Mouse (Mus musculus): ENCODE data around the gene Wdr95.
"Not testable (repeated sequence)": the region's sequence is repeated elsewhere in the genome, so short reads cannot be mapped to it uniquely, and the experiment has no call there.

Wdr95 gene

DNA sequence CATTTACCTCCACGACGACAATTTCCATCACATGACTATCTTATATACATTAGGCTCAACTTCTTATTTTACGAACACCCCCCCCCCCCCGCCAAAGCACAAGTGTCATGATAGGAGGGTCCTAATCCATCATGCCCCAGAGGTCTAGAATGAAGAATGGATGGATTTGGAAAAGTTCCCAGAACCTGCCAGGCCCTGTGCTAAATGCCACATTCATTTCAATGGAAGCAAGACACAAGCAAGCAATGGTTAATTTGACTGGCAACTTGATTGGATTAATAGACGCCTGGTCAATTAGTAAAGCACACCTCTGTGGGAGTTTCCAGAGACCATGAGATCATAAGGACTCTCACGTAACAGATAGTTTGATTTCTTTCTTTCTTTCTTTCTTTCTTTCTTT lies 11.4 kb upstream of the Wdr95 start:
- no peak for DNase-seq (ENCODE audit: low read depth, low spot score)

DNA sequence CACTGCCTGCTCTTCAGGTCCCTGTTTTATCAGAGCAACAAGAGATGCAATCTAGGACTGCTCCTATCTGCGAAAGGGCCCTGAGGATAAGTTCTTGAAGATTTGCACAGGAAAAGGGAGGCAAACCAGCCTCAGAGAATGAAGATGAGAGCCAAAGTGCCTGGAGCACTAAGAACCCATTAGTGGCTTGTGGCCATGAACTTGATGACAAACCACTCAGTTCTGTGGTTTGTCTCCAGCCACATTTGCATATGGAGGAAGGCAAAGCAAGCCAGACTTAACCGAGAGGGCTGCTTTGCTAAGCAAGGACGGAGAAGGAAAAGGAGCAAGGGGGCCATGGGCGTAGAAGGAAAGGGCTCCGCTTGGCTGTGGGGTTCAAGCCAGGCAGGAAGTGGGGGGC lies 7.7 kb upstream of the Wdr95 start:
- DNase-seq (ENCODE audit: low read depth, low spot score): no peak

DNA sequence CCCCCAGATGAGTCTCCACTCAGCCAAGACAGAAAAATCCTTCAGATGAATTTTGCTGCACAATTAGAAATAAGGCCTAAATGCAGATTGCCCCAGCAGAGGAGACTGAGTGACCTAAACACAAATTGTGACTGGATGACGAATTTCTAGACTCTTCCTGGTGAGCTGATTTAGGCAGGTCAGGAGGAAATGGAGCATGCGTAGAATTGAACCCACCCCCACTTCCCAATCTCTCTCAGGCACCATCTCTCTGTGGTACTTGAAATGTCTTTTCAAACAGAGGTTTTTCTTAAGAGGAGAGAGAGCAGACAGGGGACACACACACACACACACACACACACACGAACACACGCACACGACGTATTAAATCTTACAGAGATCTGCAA lies 4.6 kb upstream of the Wdr95 start:
- no peak for DNase-seq (ENCODE audit: low read depth, low spot score)

DNA sequence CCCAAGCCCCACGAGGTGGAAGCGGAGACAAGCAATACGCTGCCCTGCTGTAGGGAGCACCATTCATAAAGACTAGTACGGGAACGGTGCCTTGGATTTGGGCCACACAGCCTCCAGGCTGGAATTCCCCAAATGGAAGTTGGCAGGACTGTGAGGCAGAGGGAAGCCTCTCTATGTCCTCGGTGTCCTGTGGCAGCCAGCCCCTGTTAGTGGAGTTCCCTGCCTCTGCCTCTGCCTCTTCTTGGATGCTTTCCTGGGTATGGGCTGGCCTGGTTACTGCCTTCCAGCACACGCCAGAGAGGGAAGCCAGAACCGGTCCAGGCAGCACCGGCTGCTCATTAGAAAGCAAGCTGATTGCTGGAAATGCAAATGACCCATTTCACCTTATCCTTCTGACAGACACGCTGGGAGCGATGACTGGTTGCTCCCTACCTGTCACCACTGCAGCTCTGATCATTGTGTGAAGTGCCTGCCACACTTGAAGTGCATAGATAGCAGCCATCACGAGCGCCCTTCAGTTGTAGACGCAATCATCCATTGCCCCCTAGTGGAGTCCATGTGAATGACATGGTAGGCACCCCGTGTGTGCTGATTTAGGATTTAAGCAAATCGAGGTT lies 4.1 kb upstream of the Wdr95 start:
- peak; percentile 90 for DNase-seq (ENCODE audit: low read depth, low spot score)

DNA sequence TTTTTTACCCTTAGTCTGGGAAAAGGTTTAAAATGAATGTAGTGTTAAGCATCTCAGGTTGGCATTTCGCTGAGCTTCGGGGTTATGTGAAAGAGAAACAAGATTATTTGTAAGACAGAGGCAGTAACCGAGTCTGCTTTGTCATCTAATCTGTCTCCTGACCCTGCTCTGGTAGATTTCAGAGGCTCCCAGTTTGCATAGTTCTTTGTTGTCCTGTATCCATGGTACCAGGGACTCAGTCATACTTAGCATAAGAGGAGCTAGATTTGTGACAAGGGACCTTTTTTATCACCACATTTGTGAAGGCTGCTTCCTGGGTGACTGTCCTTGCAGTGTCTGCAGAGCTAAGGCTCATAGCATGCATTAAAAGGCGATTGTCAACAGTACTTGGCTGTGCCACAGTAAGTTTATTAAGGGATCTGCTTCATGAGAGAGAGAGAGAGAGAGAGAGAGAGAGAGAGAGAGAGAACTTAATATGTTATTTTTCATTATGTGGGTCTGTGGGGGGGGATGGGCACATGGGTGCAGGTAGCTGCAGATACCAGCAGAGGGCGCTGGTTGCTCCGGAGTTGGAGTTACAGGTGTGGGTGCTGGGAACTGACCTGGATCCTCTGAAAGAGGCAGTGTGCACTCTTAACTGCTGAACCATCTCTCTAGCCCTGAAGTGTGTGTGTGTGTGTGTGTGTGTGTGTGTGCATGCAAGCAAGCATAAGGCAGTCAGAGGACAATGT lies 3.3 kb upstream of the Wdr95 start:
- DNase-seq (ENCODE audit: low read depth, low spot score): peak; percentile 73

DNA sequence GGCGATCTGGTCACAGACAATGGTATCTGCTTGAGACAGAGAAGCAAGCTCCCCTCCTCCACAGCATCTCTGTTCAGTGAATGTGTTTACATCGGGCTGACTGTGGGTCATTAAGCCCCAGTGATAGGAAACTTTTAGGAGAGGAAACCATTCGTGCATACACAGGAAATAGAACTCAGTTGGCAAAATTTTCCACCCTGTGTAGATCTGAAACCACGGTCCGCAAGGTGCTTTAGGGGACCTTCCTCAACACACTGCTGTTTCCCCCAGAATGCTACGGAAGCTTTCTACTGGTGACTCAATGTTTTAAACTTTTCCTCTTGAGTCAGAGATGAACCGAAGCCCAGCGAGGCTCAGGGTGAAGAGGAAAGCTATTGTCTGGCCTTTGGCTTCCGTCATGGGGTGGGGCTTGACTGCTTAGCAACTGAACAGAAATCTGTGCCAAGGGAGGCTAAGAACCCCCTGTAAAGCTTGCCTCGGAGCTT lies 2.0 kb upstream of the Wdr95 start:
- peak; percentile 81 for DNase-seq (ENCODE audit: low read depth, low spot score)

DNA sequence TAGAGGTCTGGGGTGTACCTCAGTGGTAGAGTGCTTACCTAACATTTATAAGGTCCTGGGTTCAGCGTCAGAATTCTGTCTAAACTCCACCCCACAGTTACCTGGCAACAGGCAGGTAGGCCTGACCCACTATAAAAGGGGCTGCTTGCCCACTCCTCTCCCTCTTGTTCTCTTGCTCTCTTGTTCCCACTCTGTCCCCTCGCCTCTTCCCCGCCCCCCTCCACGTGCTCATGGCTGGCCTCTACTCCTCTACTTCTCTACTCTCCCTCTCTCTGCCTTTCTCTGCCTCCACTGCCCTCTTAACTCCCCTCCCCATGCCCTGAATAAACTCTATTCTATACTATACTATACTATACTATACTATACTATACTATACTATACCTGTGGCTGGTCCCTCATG lies 1.2 kb upstream of the Wdr95 start:
- DNase-seq (ENCODE audit: low read depth, low spot score): not testable (repeated sequence)

DNA sequence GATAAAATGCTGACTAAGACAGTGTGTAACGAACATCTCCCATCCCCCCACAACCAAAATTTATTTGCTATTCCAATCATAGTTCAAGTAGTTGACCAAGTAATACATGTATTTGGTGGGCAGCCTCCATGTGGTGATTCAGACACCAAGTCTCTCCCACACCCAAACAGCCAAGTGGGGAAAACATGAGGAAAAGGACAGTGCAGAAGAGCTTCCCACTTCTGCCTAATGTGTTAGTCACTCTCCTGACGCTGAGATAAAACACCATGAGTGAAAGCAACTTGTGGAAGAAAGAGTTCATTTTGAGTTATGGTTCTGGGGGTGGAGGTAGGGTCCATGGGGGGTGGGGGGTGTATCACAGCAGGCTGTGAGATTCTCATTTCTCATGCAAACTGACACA lies 5.4 kb downstream of the Wdr95 start:
- no peak for DNase-seq (ENCODE audit: low read depth, low spot score)

DNA sequence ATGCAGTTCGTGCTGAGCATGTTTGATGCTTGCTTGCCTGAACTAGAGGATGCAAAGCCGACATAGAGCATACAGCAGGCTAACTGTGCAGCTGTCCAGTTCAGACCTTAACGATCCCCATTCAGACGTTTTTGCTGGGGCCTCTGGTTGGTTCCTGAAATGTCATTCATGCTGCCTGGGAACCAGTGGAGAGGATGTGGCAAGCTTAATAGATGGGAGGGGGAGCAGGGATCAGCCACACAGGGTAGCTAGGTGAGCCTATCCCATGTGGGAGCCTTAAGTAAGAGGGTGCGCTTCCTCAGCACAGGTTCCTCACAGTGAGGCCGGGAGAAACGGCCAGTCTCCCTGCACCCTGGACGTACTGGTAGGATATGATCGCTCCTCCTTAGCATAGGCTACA lies 7.5 kb downstream of the Wdr95 start:
- DNase-seq (ENCODE audit: low read depth, low spot score): no peak

DNA sequence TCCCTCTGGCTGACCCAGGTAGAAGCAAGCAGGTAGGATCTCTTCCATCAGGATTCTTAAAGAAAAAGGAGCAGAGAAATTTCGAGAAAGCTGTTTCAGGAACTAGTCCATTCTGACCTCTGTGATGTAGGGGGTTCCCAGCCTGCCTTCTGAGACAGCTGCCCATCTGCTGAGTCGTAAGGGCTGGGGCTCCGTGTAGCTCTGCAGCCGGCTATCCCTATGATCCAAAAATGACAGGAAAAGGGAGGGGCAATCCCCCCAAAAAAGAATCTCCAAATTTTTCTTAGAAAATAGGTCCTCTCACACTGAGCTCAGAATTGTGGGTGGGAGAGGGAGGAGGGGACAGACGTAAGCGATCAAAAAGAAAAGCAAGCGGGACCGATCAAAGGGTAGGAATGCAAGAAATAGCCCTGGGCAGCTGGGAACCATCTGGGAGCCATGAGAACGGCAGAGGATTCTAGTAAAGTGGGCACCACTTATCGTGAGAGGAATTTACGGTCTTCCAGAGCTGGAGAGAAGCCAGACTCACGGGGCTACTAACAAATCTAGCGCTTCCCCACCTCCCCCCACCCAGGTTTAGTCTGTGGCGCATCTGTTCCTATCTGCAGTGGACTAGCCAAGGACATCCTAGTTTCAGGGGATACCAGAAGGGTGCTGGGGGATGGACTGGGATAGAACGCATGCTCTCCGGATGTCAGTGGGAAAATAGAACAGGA lies 9.5 kb downstream of the Wdr95 start:
- DNase-seq (ENCODE audit: low read depth, low spot score): no peak

DNA sequence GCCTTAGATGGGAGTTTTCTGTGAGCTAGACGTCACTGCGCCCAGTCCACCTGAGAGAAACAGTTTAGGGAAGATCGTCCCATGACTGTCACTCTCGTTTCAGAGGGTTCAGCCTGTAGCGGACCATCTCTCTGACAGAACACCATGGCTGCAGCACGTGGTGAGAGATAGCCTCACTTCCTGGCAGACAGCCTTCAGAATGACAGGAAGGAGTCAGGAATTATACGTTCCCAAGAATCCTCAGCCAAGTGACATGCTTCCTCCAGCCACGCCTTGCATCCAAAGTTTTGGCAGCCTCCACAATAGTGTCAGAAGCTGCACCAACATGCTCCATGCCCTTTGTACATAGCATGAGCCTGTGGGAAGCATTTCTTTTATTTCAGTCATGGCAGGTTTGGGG lies 10.1 kb downstream of the Wdr95 start:
- DNase-seq (ENCODE audit: low read depth, low spot score): no peak

DNA sequence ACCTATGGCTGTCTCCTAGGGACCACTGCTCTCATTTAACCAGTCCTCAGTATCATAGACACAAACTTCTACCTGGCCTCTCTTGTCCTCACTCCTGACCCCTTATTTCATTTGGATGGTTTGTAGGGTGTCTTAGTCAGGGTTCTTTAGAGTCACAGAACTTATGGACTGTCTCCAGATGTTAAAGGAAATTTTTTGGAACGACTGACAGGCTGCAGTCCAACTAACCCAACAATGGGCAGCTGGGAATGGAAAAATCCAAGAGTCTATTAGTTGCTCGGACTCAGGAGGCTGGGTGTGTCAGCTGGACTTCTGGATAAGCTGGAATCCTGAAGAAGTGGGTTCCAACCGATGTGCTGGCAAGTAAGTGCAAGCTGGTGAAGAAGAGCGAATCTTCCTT lies 10.6 kb downstream of the Wdr95 start:
- DNase-seq (ENCODE audit: low read depth, low spot score): no peak

DNA sequence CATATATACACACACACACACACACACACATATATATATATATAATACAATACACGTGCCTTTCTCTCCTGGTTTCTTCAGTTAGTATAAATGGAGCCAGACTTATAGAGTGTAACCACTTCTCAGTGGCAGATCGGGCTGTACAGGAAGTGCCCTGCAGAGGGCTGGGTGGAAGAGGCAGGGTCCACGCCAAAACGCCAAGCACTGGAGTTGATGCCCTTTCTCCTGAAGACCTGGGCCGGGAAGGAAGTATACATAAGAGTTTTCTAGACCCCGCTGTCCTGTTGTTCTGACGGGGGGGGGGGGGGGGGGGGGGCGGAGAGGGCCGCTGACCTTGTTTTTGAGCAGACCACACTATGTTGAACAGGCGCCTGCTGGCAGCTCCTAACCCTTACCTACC lies 22.7 kb downstream of the Wdr95 start:
- no peak for DNase-seq (ENCODE audit: low read depth, low spot score)

DNA sequence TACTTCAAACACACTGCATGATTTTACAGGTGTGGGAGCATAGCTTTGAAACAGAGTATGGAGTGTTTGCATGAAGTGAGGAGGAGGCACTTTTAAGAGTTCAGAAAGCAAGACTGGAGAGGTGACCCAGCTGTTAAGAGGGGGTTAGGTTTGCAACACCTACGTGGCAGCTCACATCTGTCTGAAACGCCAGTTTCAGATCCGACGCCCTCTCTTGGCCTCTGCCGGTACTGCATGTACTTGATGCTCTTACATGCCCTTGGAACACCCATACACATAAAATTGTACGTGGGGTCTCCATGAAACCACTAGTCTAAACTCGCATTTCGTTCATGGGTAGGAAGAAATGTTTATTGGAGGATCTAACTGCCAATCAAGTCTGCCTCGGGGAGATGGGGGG lies 24.3 kb downstream of the Wdr95 start:
- DNase-seq (ENCODE audit: low read depth, low spot score): peak; percentile 62

DNA sequence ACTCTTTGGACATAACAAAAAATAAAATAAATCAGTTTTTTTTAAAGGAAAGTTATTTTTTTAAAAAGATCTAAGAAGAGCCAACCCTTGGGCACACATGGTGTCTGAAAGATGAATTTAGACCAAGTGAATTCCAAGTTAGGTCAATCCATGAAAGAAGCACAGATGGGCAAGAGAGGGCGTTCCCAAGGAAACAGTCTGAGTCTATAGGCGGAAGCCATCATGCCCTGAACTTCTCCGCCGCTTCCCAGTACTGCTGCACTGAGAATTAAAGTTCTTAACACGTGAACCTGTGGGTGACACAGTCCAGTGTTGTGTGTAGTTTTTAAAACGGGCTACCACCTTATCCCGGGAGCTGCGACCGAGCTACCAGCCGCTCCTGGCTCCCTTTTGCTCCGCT lies 24.9 kb downstream of the Wdr95 start:
- DNase-seq (ENCODE audit: low read depth, low spot score): no peak

DNA sequence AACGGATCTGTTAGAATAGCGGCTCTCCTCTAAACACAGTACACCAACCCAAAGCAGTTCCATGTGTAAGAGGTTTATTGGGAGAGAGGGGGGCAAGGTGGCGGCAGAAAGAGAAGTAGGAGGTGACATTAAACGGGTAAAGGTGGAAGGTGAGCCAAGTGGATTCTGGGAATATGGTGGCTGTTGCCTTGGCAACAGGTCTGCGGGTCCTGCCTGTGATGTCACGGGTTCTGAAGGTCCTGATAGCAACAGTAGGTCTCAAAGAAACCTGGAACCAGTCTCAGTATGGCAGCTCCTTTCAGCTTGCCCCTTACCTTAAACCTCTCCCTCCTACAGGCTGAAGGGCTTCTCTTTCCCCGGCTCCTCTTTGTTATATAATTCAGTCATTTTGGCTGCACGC lies 25.9 kb downstream of the Wdr95 start:
- no peak for DNase-seq (ENCODE audit: low read depth, low spot score)

DNA sequence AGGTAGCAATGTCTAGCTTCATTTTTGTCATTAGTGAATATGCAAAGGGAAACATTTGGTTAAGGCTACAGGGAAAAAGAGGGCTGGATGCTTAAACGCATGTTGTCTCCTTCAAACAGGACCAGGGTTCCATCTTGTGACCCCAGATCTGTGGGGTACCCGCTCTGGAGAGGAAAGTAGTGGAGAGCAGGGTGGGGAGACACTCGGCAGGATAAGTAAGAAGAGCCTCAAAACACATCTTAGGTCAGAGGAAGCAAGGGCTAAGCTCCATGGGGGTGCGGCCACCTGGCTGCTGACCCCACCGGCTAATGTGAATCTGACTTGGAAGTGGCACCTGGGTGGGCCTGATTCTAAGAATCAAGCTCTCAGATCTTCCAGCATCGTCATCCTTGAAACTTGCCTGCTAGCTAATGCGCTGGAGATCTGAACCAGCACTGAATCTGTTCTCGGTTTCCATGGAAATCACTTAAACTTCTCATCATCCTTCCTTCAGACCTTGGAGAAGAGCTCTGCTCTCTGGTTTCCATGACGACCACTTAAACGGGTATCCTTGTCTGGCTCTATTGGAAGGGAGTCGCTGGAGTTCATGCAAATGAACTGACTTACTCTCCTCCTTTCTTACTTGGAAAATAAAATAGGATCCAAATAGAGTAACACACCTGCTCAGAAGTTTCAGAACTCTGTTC lies 32.6 kb downstream of the Wdr95 start:
- no peak for DNase-seq (ENCODE audit: low read depth, low spot score)

DNA sequence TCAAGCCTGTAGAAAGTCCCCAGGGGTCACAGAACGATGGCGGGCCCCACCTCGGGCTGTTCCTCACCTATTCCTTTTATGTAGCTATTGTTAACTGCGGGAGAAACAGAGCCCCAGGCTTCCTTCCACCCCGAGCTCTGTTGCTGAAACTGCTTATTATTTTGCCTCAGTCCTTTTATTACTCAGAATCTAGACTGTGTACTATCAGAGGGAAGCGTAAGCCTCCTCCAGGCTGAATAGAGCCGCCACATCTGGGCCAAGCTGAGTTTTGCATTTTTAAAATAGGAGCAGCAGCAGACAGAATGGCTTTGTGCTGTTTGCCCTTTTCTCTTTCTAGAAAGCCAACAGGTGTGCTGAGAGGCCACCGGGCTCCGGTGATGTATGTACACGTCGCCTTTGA lies 37.5 kb downstream of the Wdr95 start:
- DNase-seq (ENCODE audit: low read depth, low spot score): no peak

DNA sequence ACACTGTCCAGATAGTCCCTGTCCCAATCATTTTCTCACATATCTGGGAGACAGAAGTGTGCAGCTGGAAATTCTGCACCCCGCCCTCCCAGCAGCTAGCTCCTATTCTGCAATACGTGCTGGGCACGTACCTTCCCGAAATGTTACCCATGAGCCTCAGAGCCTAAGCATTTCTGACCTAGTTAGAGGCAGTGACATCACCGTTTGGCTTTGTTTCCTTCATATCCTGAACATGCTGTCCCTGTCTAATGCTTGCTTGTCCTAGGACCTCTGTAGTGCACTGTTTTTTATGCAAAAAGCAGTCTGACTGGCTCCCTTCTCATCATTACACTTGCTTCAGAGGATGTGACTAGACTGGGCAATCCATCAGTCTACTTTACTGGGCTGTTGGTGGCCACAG lies 38.5 kb downstream of the Wdr95 start:
- DNase-seq (ENCODE audit: low read depth, low spot score): no peak

DNA sequence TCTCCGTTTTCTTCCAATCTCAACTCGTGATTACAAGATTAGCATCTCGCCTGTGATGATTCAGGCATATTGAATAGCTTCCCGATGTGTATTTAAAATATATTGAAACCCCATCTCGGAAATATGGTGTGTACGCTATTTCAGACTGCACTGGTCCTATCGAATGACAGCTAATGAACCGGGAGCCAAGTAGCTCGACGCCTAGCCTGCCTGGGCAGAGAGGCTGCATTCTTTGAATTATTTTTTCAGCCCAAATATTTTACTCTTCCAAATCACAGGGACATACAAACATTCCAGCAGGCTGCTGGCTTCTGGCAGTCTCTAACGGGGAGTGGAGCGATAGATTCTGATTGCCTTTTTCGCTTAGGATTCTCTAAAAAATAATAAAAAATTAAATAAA lies 40.5 kb downstream of the Wdr95 start:
- no peak for DNase-seq (ENCODE audit: low read depth, low spot score)

DNA sequence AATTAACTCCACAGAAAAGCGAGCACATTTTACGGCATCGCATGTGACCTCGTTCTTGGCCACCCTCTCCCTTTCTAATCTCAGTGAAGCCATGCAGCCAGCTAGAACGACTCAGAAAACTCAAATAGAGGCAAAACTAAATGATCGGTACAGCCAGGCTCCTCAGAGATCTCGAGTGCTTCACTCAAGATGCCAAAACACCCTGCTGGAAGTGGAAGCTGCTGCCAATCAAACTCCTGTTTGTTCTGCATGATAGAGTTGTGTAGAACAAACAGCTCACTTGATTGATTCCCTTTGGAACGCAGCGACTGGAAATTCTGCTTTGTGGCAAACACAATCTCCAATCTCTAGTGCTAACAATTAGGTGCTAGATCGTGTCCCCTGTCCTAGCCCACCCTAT lies 48.5 kb downstream of the Wdr95 start:
- DNase-seq (ENCODE audit: low read depth, low spot score): no peak

DNA sequence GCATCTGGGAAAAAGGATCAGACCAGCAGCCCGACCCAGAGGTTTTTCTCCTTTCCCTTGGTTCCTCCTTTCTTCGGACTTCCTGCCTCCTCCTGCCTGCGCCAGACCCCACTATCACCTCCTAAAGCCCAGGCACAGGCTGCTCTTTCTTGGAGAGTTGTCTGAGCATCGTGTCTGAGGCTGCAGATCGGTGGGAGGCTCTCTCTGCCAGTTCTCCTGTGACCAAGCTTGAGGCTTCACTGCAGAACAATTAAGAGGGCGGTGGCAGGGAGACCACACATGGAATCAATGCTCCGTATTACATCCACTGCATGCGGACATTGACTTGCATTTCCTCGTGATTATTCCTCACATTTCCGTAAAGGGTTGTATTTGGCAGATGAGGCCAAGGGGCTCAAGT lies 49.0 kb downstream of the Wdr95 start:
- no peak for DNase-seq (ENCODE audit: low read depth, low spot score)

Measured in CD4-positive, CD25-positive, alpha-beta regulatory T cell, adult 2 months (primary cell).